Mouse (Mus musculus): ENCODE measurements around the gene Ddit4l. TPM values are rescaled to one million over a fixed set of nuclear protein-coding genes. Genes with fewer than 3 reads are reported as not detected.
"Not testable (repeated sequence)": the region's sequence is repeated elsewhere in the genome, so short reads cannot be mapped to it uniquely, and the experiment has no call there.

Gene Ddit4l
- 19.6 and 23.1 TPM in 2 replicates for polyA plus RNA-seq (2015; fragmentation: Nextera tagmentation; extraction: Ambion mirVana)

DNA sequence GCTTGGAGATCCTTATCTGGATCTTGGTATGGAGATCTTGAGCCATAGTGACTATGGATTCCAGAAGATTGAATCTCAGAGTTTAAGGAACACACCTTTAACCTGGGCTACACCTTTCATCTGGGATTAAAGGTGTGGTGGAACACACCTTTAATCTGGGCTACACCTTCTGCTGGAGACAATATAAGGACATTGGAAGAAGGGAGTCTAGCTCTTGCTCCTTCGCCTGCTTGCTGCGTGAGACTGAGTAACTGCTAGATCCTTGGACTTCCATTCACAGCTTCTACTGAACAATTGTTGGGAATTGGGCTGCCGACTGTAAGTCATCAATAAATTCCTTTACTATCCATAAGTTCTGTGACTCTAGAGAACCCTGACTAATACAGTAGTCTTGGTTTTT, at the start of gene Ddit4l:
Gene Ddit4l (plus strand): TSS at position 301 of the 400 bp plus-strand sequence.
- not testable (repeated sequence) for H3K36me3 ChIP-seq (ENCODE audit: insufficient read depth, low read length); ATAC-seq (replicated peaks; ENCODE audit: low FRiP score, low read depth); H3K4me3 ChIP-seq (replicated peaks; ENCODE audit: low read depth, low read length); DNase-seq (ENCODE audit: low spot score); H3K27me3 ChIP-seq (ENCODE audit: insufficient read depth, low read length); H3K27ac ChIP-seq; H3K9me3 ChIP-seq (replicated peaks; ENCODE audit: low read length); H3K4me1 ChIP-seq (replicated peaks; ENCODE audit: insufficient read depth, low read length); H3K9ac ChIP-seq (ENCODE audit: low read depth, low read length); H3K4me2 ChIP-seq (ENCODE audit: low read length)
- 90% methylated on average over 3 of the region's 3 CpGs for WGBS

DNA sequence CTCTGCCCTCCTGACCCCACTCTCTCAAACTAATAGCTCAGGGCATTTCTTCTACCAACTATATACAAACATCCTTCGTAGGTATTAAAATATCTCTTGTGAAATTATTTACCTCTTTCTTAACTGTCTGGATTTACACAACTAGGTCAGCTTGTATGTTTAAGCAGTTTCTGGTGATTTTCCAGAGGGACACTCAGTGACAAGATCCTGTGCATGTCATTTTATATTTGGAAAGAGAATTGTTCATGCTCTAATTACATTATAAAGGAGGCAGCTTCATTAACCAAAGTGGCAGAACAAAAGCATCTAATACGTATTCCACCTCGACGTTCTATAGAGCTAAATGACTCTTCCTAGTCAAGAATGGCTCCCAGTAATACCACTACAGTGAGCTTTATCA, 45.3 kb upstream of the Ddit4l start:
- ATAC-seq (replicated peaks; ENCODE audit: low FRiP score, low read depth) (no peak), DNase-seq (ENCODE audit: low spot score) (no peak)
- H3K9me3 ChIP-seq (replicated peaks; ENCODE audit: low read length), result no peaks in the 10 kb centered on the region
- H3K36me3 ChIP-seq (ENCODE audit: insufficient read depth, low read length), result no peaks in the 10 kb centered on the region
- no peak overlapping the region for H3K27ac ChIP-seq
- H3K4me3 ChIP-seq (replicated peaks; ENCODE audit: low read depth, low read length), result no peak overlapping the region
- H3K27me3 ChIP-seq (ENCODE audit: insufficient read depth, low read length), result no peaks in the 10 kb centered on the region
- TF ChIP-seq CTCF (IDR thresholded peaks at IDR 0.05; ENCODE audit: low read depth), result no peak
- 74% methylated on average over 4 of the region's 4 CpGs for WGBS
- no peak overlapping the region for H3K4me2 ChIP-seq (ENCODE audit: low read length)
- H3K4me1 ChIP-seq (replicated peaks; ENCODE audit: insufficient read depth, low read length), result no peaks in the 10 kb centered on the region
- no peak overlapping the region for H3K9ac ChIP-seq (ENCODE audit: low read depth, low read length)

DNA sequence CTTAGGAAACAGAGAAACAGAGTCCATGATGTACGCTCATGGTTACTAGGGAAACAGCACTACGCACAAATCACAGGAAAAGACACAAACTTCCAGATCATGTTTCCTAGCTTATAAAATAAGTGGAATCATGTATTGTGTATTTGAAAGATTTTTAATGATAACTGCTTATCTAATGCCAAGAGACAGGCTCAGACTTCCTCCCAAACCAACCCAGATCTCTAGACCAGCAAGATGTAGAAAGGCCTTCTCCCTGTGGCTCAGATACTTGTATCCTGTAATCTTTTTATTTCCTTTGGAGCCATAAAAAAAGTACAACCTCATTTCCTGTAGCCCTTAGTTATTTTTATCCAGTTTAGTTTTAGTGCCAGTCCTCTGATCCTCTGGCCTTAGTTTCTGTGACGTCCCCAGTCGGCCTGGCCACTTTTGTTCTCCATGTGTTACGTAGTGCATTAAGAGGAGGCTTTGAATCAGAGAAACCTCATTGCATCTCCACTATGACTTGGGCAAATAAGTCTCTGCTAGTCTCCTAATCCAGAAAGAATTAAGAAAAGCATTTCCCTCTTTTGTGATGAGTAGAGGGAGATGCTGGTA, 34.9 kb upstream of the Ddit4l start:
- WGBS, result 62% methylated on average over 5 of the region's 5 CpGs
- ATAC-seq (replicated peaks; ENCODE audit: low FRiP score, low read depth), result no peak; the same call in 1 of the 2 replicates

DNA sequence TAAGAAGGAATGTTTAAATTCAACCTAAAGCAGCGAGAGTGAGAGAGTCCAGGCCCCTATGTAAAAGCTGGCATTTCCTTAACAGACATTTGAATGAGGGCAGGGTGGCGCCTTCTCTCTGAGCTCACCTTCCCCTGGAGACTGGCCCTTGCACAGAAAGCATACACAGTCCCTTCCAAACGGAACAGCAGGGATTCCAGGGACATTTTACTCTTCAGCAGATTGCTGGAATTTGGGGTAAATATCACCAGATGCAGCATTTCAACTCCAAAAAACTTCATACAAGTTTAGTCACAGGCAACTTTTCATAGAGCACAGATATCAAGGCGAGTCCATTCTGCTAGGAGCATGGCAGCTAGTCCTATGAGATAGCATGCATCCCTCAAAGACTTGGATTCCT, 31.6 kb upstream of the Ddit4l start:
- ATAC-seq (replicated peaks; ENCODE audit: low FRiP score, low read depth) (no peak), DNase-seq (ENCODE audit: low spot score) (no peak)
- Histone ChIP-seq H3K27me3 (ENCODE audit: insufficient read depth, low read length) (no peaks in the 10 kb centered on the region), H3K4me3 (replicated peaks; ENCODE audit: low read depth, low read length) (no peak overlapping the region), H3K9me3 (replicated peaks; ENCODE audit: low read length) (no peaks in the 10 kb centered on the region), H3K4me1 (replicated peaks; ENCODE audit: insufficient read depth, low read length) (no peaks in the 10 kb centered on the region), H3K9ac (ENCODE audit: low read depth, low read length) (no peak overlapping the region), H3K27ac (no peak overlapping the region), H3K36me3 (ENCODE audit: insufficient read depth, low read length) (no peaks in the 10 kb centered on the region), H3K4me2 (ENCODE audit: low read length) (no peak overlapping the region)
- WGBS, result 82% methylated on average over 4 of the region's 4 CpGs
- no peak for TF ChIP-seq CTCF (IDR thresholded peaks at IDR 0.05; ENCODE audit: low read depth)

More for the DNA sequence above, 34.9 kb upstream of the Ddit4l start:
- no peak overlapping the region for H3K4me3 ChIP-seq (replicated peaks; ENCODE audit: low read depth, low read length)
- no peak overlapping the region for H3K4me2 ChIP-seq (ENCODE audit: low read length)
- H3K27me3 ChIP-seq (ENCODE audit: insufficient read depth, low read length), result no peaks in the 10 kb centered on the region
- H3K36me3 ChIP-seq (ENCODE audit: insufficient read depth, low read length), result no peaks in the 10 kb centered on the region
- no peaks in the 10 kb centered on the region for H3K9me3 ChIP-seq (replicated peaks; ENCODE audit: low read length)
- DNase-seq (ENCODE audit: low spot score), result peak; percentile 58
- H3K4me1 ChIP-seq (replicated peaks; ENCODE audit: insufficient read depth, low read length), result no peaks in the 10 kb centered on the region
- H3K9ac ChIP-seq (ENCODE audit: low read depth, low read length), result no peak overlapping the region
- no peak overlapping the region for H3K27ac ChIP-seq
- no peak for TF ChIP-seq CTCF (IDR thresholded peaks at IDR 0.05; ENCODE audit: low read depth)

DNA sequence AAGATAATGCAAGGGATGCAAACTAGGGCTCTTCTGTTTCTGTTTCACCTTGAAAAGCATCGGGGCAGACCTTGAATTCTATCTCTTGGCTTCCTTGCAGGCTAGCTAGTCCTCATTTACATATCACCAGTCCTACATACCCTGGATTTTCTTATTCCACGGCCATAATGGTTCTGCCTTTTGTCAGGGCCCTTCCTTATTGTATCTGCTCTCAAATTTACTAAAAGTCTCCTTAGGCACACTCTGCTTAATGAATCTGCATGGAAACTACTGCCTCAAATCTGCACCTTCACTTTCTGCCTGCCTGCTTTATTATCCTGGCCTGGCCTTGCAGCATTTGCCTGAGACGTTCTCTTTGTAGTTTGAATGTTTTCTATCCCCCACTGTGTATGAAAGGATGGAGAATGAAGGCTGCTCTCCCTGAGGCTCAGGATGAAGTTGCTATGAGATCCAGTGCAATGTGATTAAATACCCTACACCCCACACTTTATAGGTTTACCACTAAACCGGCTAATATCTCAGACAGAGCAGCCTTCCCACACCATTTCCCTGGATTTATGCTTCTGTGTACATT, 27.0 kb upstream of the Ddit4l start:
- 58% methylated on average over 4 of the region's 4 CpGs for WGBS
- no peak overlapping the region for H3K27ac ChIP-seq
- TF ChIP-seq CTCF (IDR thresholded peaks at IDR 0.05; ENCODE audit: low read depth), result no peak
- ATAC-seq (replicated peaks; ENCODE audit: low FRiP score, low read depth) (no peak), DNase-seq (ENCODE audit: low spot score) (no peak)
- H3K4me3 ChIP-seq (replicated peaks; ENCODE audit: low read depth, low read length), result no peak overlapping the region
- no peak overlapping the region for H3K4me2 ChIP-seq (ENCODE audit: low read length)
- no peaks in the 10 kb centered on the region for H3K27me3 ChIP-seq (ENCODE audit: insufficient read depth, low read length)
- H3K9ac ChIP-seq (ENCODE audit: low read depth, low read length), result no peak overlapping the region
- H3K36me3 ChIP-seq (ENCODE audit: insufficient read depth, low read length), result no peaks in the 10 kb centered on the region
- H3K9me3 ChIP-seq (replicated peaks; ENCODE audit: low read length), result no peaks in the 10 kb centered on the region
- H3K4me1 ChIP-seq (replicated peaks; ENCODE audit: insufficient read depth, low read length), result no peaks in the 10 kb centered on the region

DNA sequence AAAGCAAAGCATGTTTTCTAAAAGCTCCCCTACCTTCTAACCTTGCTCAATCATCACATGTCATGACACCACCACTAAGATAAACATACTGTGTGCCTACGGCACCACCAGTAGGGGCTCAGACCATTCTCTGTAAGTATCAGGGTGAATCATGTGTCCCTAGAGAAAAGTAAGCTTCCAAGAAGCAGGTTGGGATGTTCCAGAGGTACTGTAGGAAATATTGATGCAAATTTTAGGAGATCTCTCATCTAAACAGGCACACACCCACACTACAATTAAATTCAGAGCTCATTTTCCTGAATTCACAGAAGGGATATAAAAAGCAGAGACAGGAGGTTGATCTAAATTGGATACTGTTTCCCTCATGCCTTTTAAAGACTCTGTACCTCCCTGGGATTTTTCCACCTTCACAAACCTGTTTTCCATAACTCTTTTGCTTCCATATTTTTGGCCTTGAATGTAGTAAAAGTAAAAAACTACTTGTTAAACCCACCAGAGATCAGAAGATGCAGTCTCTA, 12.4 kb upstream of the Ddit4l start:
- TF ChIP-seq CTCF (IDR thresholded peaks at IDR 0.05; ENCODE audit: low read depth), result no peak
- no peaks in the 10 kb centered on the region for H3K27me3 ChIP-seq (ENCODE audit: insufficient read depth, low read length)

More for the DNA sequence above, 12.4 kb upstream of the Ddit4l start:
- no peaks in the 10 kb centered on the region for H3K4me1 ChIP-seq (replicated peaks; ENCODE audit: insufficient read depth, low read length)
- no peaks in the 10 kb centered on the region for H3K36me3 ChIP-seq (ENCODE audit: insufficient read depth, low read length)
- WGBS, result 58% methylated on average over 1 of the region's 1 CpGs
- H3K9me3 ChIP-seq (replicated peaks; ENCODE audit: low read length), result no peaks in the 10 kb centered on the region
- H3K4me3 ChIP-seq (replicated peaks; ENCODE audit: low read depth, low read length), result no peak overlapping the region
- no peak for ATAC-seq (replicated peaks; ENCODE audit: low FRiP score, low read depth)
- no peak overlapping the region for H3K9ac ChIP-seq (ENCODE audit: low read depth, low read length)
- no peak for DNase-seq (ENCODE audit: low spot score)
- no peak overlapping the region for H3K27ac ChIP-seq
- H3K4me2 ChIP-seq (ENCODE audit: low read length), result no peak overlapping the region

Data from kidney, postnatal 0 days (tissue).